Mouse (Mus musculus): ENCODE measurements around the gene Tsc22d2.
"Not testable (repeated sequence)": the region's sequence is repeated elsewhere in the genome, so short reads cannot be mapped to it uniquely, and the experiment has no call there.

Gene Tsc22d2

DNA sequence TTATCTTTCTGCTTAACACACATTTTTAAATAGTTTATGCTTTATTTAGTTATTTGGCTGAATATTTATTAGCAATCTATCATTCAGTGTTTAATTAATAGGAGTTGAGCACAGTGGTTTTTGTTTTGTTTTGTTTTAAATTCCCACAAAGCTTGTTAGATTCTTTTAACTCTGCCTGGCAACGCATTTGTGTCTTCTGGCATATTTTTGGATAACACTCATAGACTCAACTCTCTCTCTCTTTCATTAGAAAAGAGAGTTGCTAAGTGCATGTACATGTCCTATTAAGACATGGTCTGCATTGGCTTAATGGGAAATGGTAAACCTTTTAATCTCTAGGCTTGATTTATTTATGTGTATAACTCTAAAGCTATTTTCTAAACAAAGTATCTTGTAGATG, 14.3 kb downstream of the Tsc22d2 start:
- DNase-seq (ENCODE audit: low spot score in 2 of 2): no peak

DNA sequence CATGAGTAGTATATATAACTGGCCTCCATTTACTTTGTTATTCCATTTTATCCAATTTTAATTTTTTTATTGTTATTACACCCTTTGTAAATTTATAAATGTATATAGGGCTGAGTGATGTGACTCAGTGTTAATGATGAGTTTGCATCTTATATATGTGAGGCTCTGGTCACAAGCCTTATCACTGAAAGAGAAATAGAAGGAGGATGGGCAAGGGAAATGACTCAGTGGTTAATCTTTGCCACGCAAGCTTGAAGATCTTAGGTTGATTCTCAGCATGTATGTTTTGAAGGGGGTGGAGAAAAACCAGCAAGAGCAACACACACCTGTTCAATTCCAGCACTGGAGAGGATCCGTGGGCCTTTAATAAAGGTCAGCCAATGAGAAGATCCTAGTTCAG, 19.9 kb downstream of the Tsc22d2 start:
- no peak for DNase-seq (ENCODE audit: low spot score in 2 of 2)

GRCm38 (mm10) chr3:58448230-58448629, 33.7 kb downstream of the Tsc22d2 start:
- DNase-seq (ENCODE audit: low spot score in 2 of 2): no peak

DNA sequence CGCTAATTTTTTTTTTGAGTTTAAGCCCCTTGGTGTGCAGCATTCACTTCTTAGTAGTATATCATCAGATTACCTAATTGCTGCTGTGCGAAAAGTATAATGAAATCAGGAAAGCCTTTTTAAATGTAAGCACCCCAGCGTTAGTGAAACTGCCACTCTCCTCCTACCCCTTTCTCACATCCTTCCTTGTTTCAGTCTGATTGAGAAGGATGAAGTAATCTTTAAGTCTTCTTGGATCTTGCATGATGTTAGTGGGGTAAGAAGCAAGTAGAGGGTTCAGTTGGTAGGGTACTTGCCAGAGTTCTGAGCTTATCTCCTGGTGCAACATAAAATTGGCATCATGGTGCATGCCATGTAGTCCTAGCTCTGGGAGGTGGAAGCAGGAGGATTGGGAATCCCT, 35.0 kb downstream of the Tsc22d2 start:
- no peak for DNase-seq (ENCODE audit: low spot score in 2 of 2)

- no peak for DNase-seq (ENCODE audit: low spot score in 2 of 2)
Observed at GRCm38 (mm10) chr3:58454414-58455205, 40.1 kb downstream of the Tsc22d2 start.

GRCm38 (mm10) chr3:58455255-58455654, 40.7 kb downstream of the Tsc22d2 start:
- DNase-seq (ENCODE audit: low spot score in 2 of 2): no peak

- no peak for DNase-seq (ENCODE audit: low spot score in 2 of 2)
Observed at GRCm38 (mm10) chr3:58469655-58470437, 55.3 kb downstream of the Tsc22d2 start.

- not testable (repeated sequence) for DNase-seq (ENCODE audit: low spot score in 2 of 2)
Observed at GRCm38 (mm10) chr3:58475298-58475697, 60.8 kb downstream of the Tsc22d2 start.

DNA sequence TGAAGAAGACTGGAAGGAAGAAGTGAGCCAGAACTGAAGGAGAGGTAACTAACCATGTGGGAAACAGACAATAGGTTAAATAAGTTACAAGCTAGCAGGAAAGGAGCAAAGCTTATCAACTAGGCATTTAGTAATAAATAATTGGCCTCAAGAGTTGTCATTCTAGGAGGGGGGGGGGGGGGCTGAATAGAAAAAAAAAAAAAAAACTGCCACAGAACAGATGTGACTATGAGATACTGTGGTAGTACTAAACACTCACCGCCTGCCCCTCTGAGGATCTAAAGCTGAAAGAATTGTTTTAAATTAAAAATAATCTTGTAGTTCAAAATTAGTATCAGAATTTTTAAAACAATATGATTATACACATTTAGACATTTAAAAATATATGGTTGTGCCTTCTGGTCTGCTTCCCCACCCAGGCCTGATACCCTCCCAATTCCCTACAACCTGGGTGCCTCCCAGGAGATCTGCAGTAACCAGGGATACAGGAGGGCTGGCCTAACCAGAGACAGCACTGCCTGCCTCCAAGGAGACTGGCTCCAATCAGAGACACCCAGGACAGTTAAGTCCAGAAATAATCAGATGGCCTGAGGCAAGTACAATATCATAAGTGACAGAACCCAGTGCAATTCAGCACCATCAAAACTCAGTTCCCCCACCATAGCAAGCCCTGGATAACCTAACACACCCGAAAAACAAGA, 64.4 kb downstream of the Tsc22d2 start:
- no peak for DNase-seq (ENCODE audit: low spot score in 2 of 2)

DNA sequence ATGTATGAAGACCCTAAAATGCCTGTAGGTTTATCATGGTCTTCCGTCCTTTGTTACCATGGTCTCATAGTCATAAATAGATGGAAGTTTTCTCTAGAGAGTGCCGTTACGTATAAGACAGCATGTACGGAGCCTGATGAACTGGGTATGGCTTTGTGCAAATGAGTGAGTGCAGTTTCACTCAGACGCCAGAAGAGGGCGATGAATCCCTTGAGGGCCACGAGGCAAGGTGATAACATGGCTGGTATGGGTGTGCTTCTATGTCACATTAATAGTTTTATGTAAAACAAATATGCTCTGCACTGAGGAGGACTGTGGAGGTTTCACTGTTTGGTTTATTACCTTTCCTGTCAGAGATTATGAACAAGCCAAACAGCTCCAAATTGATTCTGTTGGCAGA, 71.4 kb downstream of the Tsc22d2 start:
- DNase-seq (ENCODE audit: low spot score in 2 of 2): no peak

DNA sequence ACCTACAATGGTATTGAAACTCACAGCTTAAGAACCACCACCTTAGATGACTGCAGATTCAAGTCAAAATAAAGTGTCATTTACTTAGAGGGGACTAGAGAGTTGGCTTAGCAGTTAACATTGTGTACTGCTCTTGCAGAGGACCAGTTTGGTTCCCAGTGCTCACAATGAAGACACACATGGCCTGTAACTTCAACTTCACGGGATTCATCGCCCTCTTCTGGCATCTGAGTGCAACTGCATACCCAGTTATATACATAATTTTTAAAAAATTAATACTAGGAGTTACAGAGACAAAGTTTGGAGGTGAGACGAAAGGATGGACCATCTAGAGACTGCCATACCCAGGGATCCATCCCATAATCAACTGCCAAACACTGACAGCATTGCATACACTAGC, 72.6 kb downstream of the Tsc22d2 start:
- DNase-seq (ENCODE audit: low spot score in 2 of 2): no peak

GRCm38 (mm10) chr3:58487999-58488775, 73.7 kb downstream of the Tsc22d2 start:
- no peak for DNase-seq (ENCODE audit: low spot score in 2 of 2)

GRCm38 (mm10) chr3:58490787-58491186, 76.3 kb downstream of the Tsc22d2 start:
- DNase-seq (ENCODE audit: low spot score in 2 of 2): no peak

DNA sequence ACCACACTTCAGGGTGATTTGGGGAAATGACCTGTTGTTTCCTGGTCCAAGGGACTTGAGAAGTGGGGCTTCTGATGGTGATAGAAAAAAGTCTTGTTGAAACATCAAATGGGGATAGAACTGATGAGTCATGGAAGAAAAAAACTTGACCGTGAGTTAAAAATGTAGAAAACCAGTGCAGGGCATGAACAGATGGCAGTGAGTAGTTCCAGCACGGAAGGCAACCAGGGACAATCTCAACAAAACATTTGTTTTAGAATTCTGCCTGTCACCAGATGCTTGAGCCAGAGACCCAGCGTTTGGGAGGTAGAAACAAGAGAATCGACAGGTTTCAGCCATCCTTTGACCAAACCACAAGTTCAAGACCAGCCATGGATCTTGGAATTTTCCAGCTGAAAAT, 79.1 kb downstream of the Tsc22d2 start:
- DNase-seq (ENCODE audit: low spot score in 2 of 2): no peak

DNA sequence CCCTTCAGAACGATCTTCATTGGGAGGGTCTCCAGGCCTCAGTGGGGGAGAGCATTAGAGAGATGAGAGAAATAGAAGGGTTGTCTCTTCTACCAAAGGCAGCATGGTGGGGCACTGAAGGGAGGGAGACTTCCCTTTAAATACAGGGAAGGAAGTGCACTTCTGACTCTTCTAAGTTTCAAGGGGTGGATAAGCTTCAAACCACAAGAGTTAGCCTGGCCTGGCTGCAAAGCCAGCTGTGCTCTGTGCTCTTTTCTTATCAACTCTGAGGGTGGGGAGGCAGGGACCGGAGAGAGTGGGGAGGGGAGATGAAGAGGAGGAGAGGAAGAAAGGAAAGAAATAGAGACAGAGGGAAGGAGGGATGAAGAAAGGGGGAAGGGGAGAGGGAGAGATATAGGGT, 87.4 kb downstream of the Tsc22d2 start:
- no peak for DNase-seq (ENCODE audit: low spot score in 2 of 2)

GRCm38 (mm10) chr3:58503720-58504333, 89.3 kb downstream of the Tsc22d2 start:
- DNase-seq (ENCODE audit: low spot score in 2 of 2): no peak

DNA sequence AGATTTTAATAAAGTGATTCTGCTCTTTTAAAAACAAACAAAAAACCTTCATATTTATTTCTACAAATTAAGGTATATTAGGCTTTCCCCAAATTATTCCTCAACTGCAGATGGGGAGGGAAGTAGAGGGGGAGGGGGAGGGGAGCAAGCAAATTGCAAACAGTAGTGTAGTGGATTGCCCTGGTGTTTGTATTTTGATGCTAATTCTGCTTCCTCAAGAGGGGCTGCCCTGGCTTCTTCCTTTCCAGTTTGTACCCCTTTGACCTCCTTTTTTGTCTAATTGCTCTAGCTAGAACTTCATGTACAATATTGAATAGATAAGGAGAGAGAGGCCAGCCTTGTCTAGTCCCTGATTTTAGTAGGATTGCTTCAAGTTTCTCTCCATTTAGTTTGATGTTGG, 90.2 kb downstream of the Tsc22d2 start:
- no peak for DNase-seq (ENCODE audit: low spot score in 2 of 2)

- no peak for DNase-seq (ENCODE audit: low spot score in 2 of 2)
Observed at GRCm38 (mm10) chr3:58508020-58508750, 93.7 kb downstream of the Tsc22d2 start.

DNA sequence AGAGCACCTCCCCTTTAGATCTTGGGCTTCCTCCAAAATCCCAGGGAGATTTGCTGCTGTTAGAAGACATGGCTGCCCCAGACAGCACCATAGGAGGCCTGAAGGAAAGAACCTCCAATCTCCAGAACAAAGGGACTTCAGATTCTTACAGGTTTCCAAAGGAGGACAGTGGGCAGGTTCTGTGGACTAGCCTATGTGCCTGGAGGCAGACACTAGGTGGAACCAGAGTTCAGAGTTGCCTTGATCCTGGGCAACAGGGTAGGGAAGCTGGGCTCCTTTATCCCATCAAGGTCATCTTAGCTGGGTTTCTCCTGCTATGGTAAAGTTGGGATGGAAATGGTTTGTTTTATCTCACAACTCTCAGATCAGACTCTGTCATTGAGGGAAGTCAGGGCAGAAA, 97.1 kb downstream of the Tsc22d2 start:
- no peak for DNase-seq (ENCODE audit: low spot score in 2 of 2)

DNA sequence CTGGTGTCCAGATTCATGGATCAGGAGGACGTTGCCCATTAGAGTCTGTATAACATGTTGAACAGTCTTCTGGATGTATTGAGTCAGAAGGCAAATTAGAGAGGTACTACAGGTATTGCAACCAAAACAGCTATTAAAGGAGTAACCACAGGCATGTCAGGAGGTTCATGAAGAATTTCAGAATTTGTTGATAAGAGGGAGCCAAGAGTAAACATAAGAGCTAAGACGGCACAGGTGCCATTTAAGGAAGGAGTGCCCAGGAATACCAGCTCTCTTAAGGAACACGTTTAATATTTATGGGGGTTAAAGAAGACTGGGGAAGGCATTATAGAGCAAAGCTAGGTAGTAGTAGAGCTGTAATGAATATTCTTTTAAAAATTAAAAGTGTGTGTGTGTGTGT, 98.2 kb downstream of the Tsc22d2 start:
- DNase-seq (ENCODE audit: low spot score in 2 of 2): no peak

DNA sequence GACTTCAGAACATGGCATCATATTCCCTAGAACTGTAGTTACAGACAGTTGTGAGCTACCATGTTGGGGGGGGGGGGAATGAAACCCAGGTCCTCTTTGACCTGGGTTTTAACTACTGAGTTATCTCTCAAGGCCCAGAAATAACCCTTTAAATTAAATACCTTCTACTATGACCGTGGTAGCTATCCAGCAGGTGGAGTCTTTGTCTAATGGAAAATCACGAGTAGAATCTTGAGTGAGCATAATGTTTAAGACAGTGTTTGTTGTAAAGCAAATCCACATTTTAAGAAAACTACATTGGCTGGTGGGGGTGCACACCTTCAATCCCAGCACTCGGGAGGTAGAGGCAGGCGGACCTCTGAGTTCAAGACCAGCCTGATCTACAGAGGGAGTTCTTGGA, 99.0 kb downstream of the Tsc22d2 start:
- DNase-seq (ENCODE audit: low spot score in 2 of 2): no peak
